Mouse (Mus musculus) cerebellum, adult 2 months (tissue): ENCODE data around the gene Tmem114. TPM values are rescaled to one million over a fixed set of nuclear protein-coding genes. Genes with fewer than 3 reads are reported as not detected.

Experiments used
- DNase-seq, 2 experiments: peaks; one replicate each; pipeline ENCODE4 v3.0.0; 2021
- H3K27ac ChIP-seq: fragments of 200-500 bp; 2 replicates; pipeline ENCODE4 v1.5.1; 2012; ENCODE audit warnings: low read length, control low read depth, inconsistent platforms; ENCODE audit not compliant: insufficient read depth
- H3K27me3 ChIP-seq: fragments of 200-500 bp; 2 replicates; pipeline ENCODE4 v1.6.1; 2012; ENCODE audit warnings: inconsistent platforms, mild to moderate bottlenecking, low read length, moderate library complexity; ENCODE audit not compliant: control insufficient read depth, insufficient read depth
- H3K4me1 ChIP-seq: fragments of 200-500 bp; 2 replicates; pipeline ENCODE4 v1.6.1; 2011; ENCODE audit warnings: low read length; ENCODE audit not compliant: control insufficient read depth, insufficient read depth
- H3K4me3 ChIP-seq: fragments of 200-500 bp; replicated peaks from 2 replicates; pipeline ENCODE3; 2011; ENCODE audit warnings: mild to moderate bottlenecking, low read depth, low read length, control low read depth; ENCODE audit not compliant: insufficient read depth
- CTCF ChIP-seq: fragments of 200-500 bp; IDR thresholded peaks from 2 replicates; pipeline ENCODE4 v1.5.1; 2011; ENCODE audit warnings: low read depth, mild to moderate bottlenecking, control low read depth, low read length, moderate library complexity, borderline replicate concordance; ENCODE audit not compliant: insufficient read depth
- POLR2A ChIP-seq: fragments of 200-500 bp; IDR thresholded peaks from 2 replicates; pipeline ENCODE4 v1.6.1; 2011; ENCODE audit warnings: low read length, control low read depth, borderline replicate concordance; ENCODE audit not compliant: insufficient read depth
- WGBS: fragments of 180-500 bp; shearing (Covaris S2); methylation state at CpG from one replicate; pipeline ENCODE4 v1.1.7; 2018; 5-methylcytosine and 5-hydroxymethylcytosine counted together
- polyA plus RNA-seq: library from polyadenylated mRNA; depleted of rRNA; stranded (reverse); fragments of >200 nt; gene quantifications from 2 replicates; pipeline ENCODE4 v1.2.3, GENCODE M21; 2012; rRNA removed

Tmem114 gene
- polyA plus RNA-seq, 1 experiment: 1.8 TPM

- WGBS: 59% methylated on average over 10 of the region's 10 CpGs
Observed at GRCm38 (mm10) chr16:8384772-8385171, 40.2 kb downstream of the Tmem114 start.

GRCm38 (mm10) chr16:8383396-8383795 is 41.5 kb downstream of the Tmem114 start:
- TF ChIP-seq CTCF: no peak
- TF ChIP-seq POLR2A: no peak
- DNase-seq: no peak
- Histone ChIP-seq H3K4me1 (no peaks in the 10 kb centered on the region), H3K4me3 (no peak overlapping the region), H3K27ac (no peak overlapping the region), H3K27me3 (no peaks in the 10 kb centered on the region)
- WGBS: 85% methylated on average over 9 of the region's 9 CpGs

More at GRCm38 (mm10) chr16:8384772-8385171, 40.2 kb downstream of the Tmem114 start:
- TF ChIP-seq POLR2A: no peak
- no peak for TF ChIP-seq CTCF
- Histone ChIP-seq H3K27me3 (no peaks in the 10 kb centered on the region), H3K4me1 (no peaks in the 10 kb centered on the region), H3K4me3 (no peak overlapping the region), H3K27ac (no peak overlapping the region)
- no peak for DNase-seq

- H3K4me3 ChIP-seq: no peak overlapping the region
- DNase-seq: no peak
- H3K27me3 ChIP-seq: no peaks in the 10 kb centered on the region
- WGBS: 80% methylated on average over 3 of the region's 3 CpGs
- no peak for TF ChIP-seq CTCF
- H3K4me1 ChIP-seq: no peaks in the 10 kb centered on the region
- no peak overlapping the region for H3K27ac ChIP-seq
Observed at GRCm38 (mm10) chr16:8363066-8363465, 61.9 kb downstream of the Tmem114 start.

Other genes with a start within 250 kb of the Tmem114 start
- gene Mettl22, start 45.7 kb upstream of the Tmem114 start, polyA plus RNA-seq: 73.8 and 76.6 TPM in 2 replicates
- gene Abat, start 88.3 kb upstream of the Tmem114 start, polyA plus RNA-seq: 248 and 252 TPM in 2 replicates
- gene Pmm2, start 212.5 kb upstream of the Tmem114 start, polyA plus RNA-seq: 39.2 and 39.6 TPM in 2 replicates
- 19.0 and 19.4 TPM in 2 replicates for gene Tmem186, start 212.6 kb upstream of the Tmem114 start, polyA plus RNA-seq
- 42.6 and 50.0 TPM in 2 replicates for gene Carhsp1, start 247.0 kb upstream of the Tmem114 start, polyA plus RNA-seq